Mouse (Mus musculus) C2C12 (cell line): Measurements from ENCODE around the gene Dus1l.
"Not testable (repeated sequence)": the region's sequence is repeated elsewhere in the genome, so short reads cannot be mapped to it uniquely, and the experiment has no call there.

Experiments
- CEBPB ChIP-seq: IDR thresholded peaks from one replicate; pipeline ENCODE4 v1.6.1; 2011; ENCODE audit warnings: low read depth, mild to moderate bottlenecking, control low read depth, moderate library complexity
- CTCF ChIP-seq: IDR thresholded peaks from one replicate; pipeline ENCODE4 v1.5.1; 2011; ENCODE audit not compliant: control insufficient read depth, insufficient read depth, insufficient read length
- FOSL1 ChIP-seq: IDR thresholded peaks from one replicate; pipeline ENCODE4 v1.8.0; 2011; ENCODE audit warnings: mild to moderate bottlenecking, low read length; ENCODE audit not compliant: poor library complexity, insufficient read depth, severe bottlenecking
- MAX ChIP-seq: IDR thresholded peaks from one replicate; pipeline ENCODE4 v1.6.1; 2011; ENCODE audit warnings: mild to moderate bottlenecking, control low read depth
- MYOD1 ChIP-seq: IDR thresholded peaks from one replicate; pipeline ENCODE4 v1.6.1; 2011; ENCODE audit warnings: low read depth; ENCODE audit not compliant: control insufficient read depth, insufficient read length
- MYOG ChIP-seq: IDR thresholded peaks from one replicate; pipeline ENCODE4 v1.6.1; 2011; ENCODE audit not compliant: control insufficient read depth, insufficient read length; ENCODE audit errors: extremely low read depth
- USF1 ChIP-seq: IDR thresholded peaks from one replicate; pipeline ENCODE4 v1.6.1; 2011; ENCODE audit warnings: low read depth, mild to moderate bottlenecking, control low read depth, moderate library complexity

GRCm38 (mm10) chr11:120832962-120833361, 36.8 kb upstream of the Dus1l start:
- not testable (repeated sequence) for TF ChIP-seq CEBPB, MAX, FOSL1, CTCF, MYOD1, USF1, MYOG
